Mouse (Mus musculus) CH12.LX (cell line): ENCODE results near the gene Dglucy.

Source experiments
- BHLHE40 ChIP-seq: IDR thresholded peaks from 2 replicates; pipeline ENCODE4 v1.6.1; 2011; ENCODE audit warnings: mild to moderate bottlenecking, low read depth, low read length, improper control_type of control experiment
- CTCF ChIP-seq, 2 experiments: IDR thresholded peaks in 1 of 2; conservative IDR thresholded peaks in 1 of 2; 2 replicates each; pipeline ENCODE4 v1.5.1; 2011 to 2012; ENCODE audit warnings: low read depth in 2 of 2, low read length in 2 of 2, improper control_type of control experiment in 1 of 2, inconsistent platforms in 1 of 2, mild to moderate bottlenecking in 1 of 2, moderate library complexity in 1 of 2
- E2F4 ChIP-seq: IDR thresholded peaks from 2 replicates; pipeline ENCODE4 v1.6.1; 2011; ENCODE audit warnings: low read depth, low read length, improper control_type of control experiment; ENCODE audit not compliant: insufficient replicate concordance
- HCFC1 ChIP-seq: IDR thresholded peaks from 2 replicates; pipeline ENCODE4 v1.6.1; 2012; ENCODE audit warnings: low read depth, mild to moderate bottlenecking, inconsistent platforms, low read length, improper control_type of control experiment
- KAT2A ChIP-seq: IDR thresholded peaks from 2 replicates; pipeline ENCODE4 v1.6.1; 2012; ENCODE audit warnings: low read length, improper control_type of control experiment, inconsistent platforms; ENCODE audit not compliant: insufficient replicate concordance
- MAFK ChIP-seq: IDR thresholded peaks from 2 replicates; pipeline ENCODE4 v1.6.1; 2011; ENCODE audit warnings: low read length, improper control_type of control experiment; ENCODE audit not compliant: insufficient replicate concordance
- MXI1 ChIP-seq: IDR thresholded peaks from 2 replicates; pipeline ENCODE4 v1.6.1; 2011; ENCODE audit warnings: mild to moderate bottlenecking, low read depth, low read length, improper control_type of control experiment
- NRF1 ChIP-seq: IDR thresholded peaks from 2 replicates; pipeline ENCODE4 v1.6.1; 2014; ENCODE audit warnings: low read depth, mild to moderate bottlenecking, inconsistent platforms, low read length, improper control_type of control experiment, moderate library complexity
- POLR2A ChIP-seq: IDR thresholded peaks from 2 replicates; pipeline ENCODE4 v1.6.1; 2011; ENCODE audit warnings: low read depth, mild to moderate bottlenecking, improper control_type of control experiment, low read length
- ZC3H11A ChIP-seq: IDR thresholded peaks from 2 replicates; pipeline ENCODE4 v1.6.1; 2012; ENCODE audit warnings: low read depth, mild to moderate bottlenecking, inconsistent platforms, low read length, improper control_type of control experiment
- ZNF384 ChIP-seq: IDR thresholded peaks from 2 replicates; pipeline ENCODE4 v1.6.1; 2012; ENCODE audit warnings: low read depth, low read length, improper control_type of control experiment, inconsistent platforms

DNA sequence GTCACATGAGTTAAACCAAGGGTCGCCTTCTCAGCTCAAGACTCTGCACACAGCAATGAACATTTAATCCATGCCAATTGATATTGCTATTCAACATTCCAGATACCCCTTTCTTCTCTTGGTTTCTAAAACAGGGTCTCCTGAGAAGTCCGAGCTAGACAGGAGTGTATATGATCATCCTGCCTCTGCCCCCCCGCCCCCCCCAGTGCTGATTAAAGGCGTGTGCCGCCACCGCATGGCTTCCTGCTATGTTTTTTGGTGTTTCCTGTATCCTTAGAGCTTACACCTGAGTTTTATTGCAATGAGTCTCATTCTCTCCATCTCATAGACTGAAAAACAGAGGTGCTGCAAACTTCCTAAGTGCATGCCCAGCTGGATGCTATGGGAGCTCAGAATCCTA lies 122.5 kb downstream of the Dglucy start:
- TF ChIP-seq CTCF (conservative IDR thresholded peaks at IDR 0.05 in 1 of 2, IDR thresholded peaks at IDR 0.05 in 1 of 2; ENCODE audit: low read depth in 2 of 2, low read length in 2 of 2) (no peak), POLR2A (no peak), ZNF384 (no peak), NRF1 (no peak), E2F4 (no peak), KAT2A (no peak), ZC3H11A (no peak), MAFK (no peak), HCFC1 (no peak), MXI1 (no peak), BHLHE40 (no peak)
